Mouse (Mus musculus): Measurements from ENCODE around the gene Ubac2.

GRCm38 (mm10) chr14:121989331-121989730 lies 110.9 kb downstream of the Ubac2 start:
- no peak for TF ChIP-seq GATA1 (IDR thresholded peaks at IDR 0.05; ENCODE audit: borderline replicate concordance, low read length)
- TF ChIP-seq FLI1 (IDR thresholded peaks at IDR 0.05; ENCODE audit: low read length) = no peak

Measured in megakaryocyte, embryonic 14.5 days (primary cell).